Mouse (Mus musculus) limb, embryonic 14.5 days (tissue): ENCODE measurements around the gene Cwc25. TPM values are rescaled to one million over a fixed set of nuclear protein-coding genes. Genes with fewer than 3 reads are reported as not detected.
A peak's percentile ranks its signal among the peaks of the same experiment; 100 is the strongest.

Experiments
- ATAC-seq: fragments of 200-750 bp; cut with Nextera tagmentation; 2 replicates; pipeline ENCODE4 v1.8.0; 2017; ENCODE audit warnings: low read depth, moderate number of reproducible peaks, moderate TSS enrichment; ENCODE audit not compliant: low FRiP score
- DNase-seq: peaks from one replicate; pipeline ENCODE4 v3.0.0-alpha.2; 2015; ENCODE audit warnings: low spot score
- H3K27ac ChIP-seq: fragments of 300-500 bp; sonication (generic); replicated peaks from 2 replicates; pipeline ENCODE4 v1.5.1; 2014; ENCODE audit warnings: low read depth, mild to moderate bottlenecking, low read length, moderate library complexity, mixed read lengths
- H3K27me3 ChIP-seq: fragments of 300-500 bp; sonication (generic); 2 replicates; pipeline ENCODE4 v1.6.1; 2014; ENCODE audit warnings: low read length, mixed read lengths; ENCODE audit not compliant: control insufficient read depth, insufficient read depth
- H3K36me3 ChIP-seq: fragments of 300-500 bp; sonication (generic); 2 replicates; pipeline ENCODE4 v1.6.1; 2014; ENCODE audit warnings: mild to moderate bottlenecking, low read length, moderate library complexity, mixed read lengths; ENCODE audit not compliant: control insufficient read depth, insufficient read depth
- H3K4me1 ChIP-seq: fragments of 300-500 bp; sonication (generic); 2 replicates; pipeline ENCODE4 v1.6.1; 2014; ENCODE audit warnings: antibody characterized with exemption, low read length, mixed read lengths; ENCODE audit not compliant: control insufficient read depth, insufficient read depth
- H3K4me2 ChIP-seq: fragments of 300-500 bp; sonication (generic); replicated peaks from 2 replicates; pipeline ENCODE4 v1.6.1; 2014; ENCODE audit warnings: low read depth, mild to moderate bottlenecking, low read length, moderate library complexity; ENCODE audit not compliant: severe bottlenecking
- H3K4me3 ChIP-seq: fragments of 300-500 bp; sonication (generic); replicated peaks from 2 replicates; pipeline ENCODE4 v1.5.1; 2014; ENCODE audit warnings: low read length
- H3K9ac ChIP-seq: fragments of 300-500 bp; sonication (generic); 2 replicates; pipeline ENCODE4 v1.6.1; 2014; ENCODE audit warnings: mild to moderate bottlenecking, low read depth, low read length, moderate library complexity; ENCODE audit not compliant: severe bottlenecking
- H3K9me3 ChIP-seq: fragments of 300-500 bp; sonication (generic); 2 replicates; pipeline ENCODE4 v1.6.1; 2016; ENCODE audit warnings: low read length; ENCODE audit not compliant: control insufficient read depth
- POLR2A ChIP-seq: fragments of 200-500 bp; IDR thresholded peaks from 2 replicates; pipeline ENCODE4 v1.8.0; 2012; ENCODE audit warnings: inconsistent platforms, mild to moderate bottlenecking, moderate library complexity, borderline replicate concordance; ENCODE audit not compliant: insufficient read depth, insufficient read length; ENCODE audit errors: extremely low read depth
- WGBS: fragments of 180-500 bp; shearing (Covaris S2); extraction: QIAGEN DNeasy Blood & Tissue Kit; methylation state at CpG from one replicate; pipeline ENCODE4 v1.1.7; 2014; 5-methylcytosine and 5-hydroxymethylcytosine counted together
- polyA plus RNA-seq, 2 experiments: library from polyadenylated mRNA; depleted of rRNA in 1 of 2; stranded (reverse) in 1 of 2; unstranded in 1 of 2; fragments of >200 nt; fragmentation: Nextera tagmentation in 1 of 2; extraction: Ambion mirVana in 1 of 2; gene quantifications; 2 replicates each; pipeline versions ENCODE4 v1.2.1 to v1.2.3; 2012 to 2014

Gene Cwc25
- polyA plus RNA-seq, 2 experiments: 11.6 to 20.6 TPM

DNA sequence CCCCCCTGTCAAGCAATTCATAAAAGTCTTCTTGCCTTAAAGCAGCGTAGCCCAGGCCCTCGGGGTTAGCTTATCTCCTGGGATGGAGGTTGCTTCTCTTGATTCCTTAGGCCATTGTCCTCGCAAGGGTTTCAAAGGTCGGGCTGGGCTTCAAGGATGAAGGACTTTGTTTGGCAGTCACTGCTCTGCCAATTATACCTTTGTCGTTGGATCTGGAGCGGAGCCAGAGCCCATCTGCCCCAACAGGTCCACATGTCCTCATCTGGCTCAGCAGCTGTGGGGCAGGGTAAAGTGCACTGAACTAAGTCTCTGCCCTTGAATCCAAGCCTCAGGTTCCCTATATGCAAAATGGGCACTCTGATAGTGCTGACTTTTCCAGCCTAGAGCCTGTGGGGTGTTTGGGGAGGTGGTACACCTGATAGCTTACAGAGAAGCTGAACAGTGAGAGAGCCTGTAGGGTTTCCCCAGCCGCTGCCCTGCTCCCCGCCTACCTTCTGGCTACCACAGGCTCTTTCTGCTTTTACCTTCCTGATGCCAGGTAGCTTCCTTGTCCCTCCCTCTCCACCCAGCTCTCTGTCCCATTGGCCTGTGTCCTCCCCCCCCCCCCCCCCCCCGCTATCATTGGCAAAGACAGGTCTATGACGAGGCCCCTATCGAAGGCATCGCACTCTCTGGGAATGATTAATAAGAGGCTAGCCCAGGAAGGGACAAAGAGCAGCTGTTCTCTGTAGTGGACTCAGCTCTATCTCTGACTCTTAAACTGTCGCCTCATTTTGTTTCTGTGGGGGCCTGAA, 45.4 kb upstream of the Cwc25 start:
- Histone ChIP-seq H3K9me3 (no peaks in the 10 kb centered on the region), H3K27me3 (no peaks in the 10 kb centered on the region), H3K4me2 (no peak overlapping the region), H3K9ac (no peak overlapping the region), H3K4me1 (peaks cover 65% of the 10 kb centered on the region), H3K27ac (no peak overlapping the region), H3K4me3 (no peak overlapping the region), H3K36me3 (peaks cover 83% of the 10 kb centered on the region)
- TF ChIP-seq POLR2A: no peak
- ATAC-seq: no peak
- WGBS: 50% methylated on average over 9 of the region's 13 CpGs
- no peak for DNase-seq

DNA sequence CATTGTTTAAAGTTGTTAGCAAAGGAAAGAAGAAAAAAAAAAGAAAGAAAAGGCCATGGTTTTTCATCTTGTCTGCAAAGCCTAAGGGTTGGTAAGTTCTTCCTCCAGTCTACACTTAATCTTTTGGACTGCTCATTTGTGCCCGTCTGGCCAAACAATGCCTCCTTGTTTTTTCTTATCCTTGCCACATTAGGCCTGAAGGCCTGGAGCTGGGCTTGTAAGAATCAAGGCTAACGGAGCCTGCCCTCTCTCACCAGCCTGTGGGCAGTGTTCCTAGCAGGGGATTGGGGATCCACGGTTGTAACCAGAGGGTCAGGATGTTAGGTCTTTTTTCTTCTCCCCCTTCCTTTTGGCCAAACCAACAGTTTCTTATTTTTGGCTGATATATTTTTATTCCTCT, 44.6 kb upstream of the Cwc25 start:
- Histone ChIP-seq H3K9ac (no peak overlapping the region), H3K27me3 (no peaks in the 10 kb centered on the region), H3K4me2 (no peak overlapping the region), H3K36me3 (peaks cover 78% of the 10 kb centered on the region), H3K4me1 (peaks cover 73% of the 10 kb centered on the region), H3K4me3 (no peak overlapping the region), H3K27ac (no peak overlapping the region), H3K9me3 (no peaks in the 10 kb centered on the region)
- no peak for TF ChIP-seq POLR2A
- no peak for ATAC-seq
- 43% methylated on average over 3 of the region's 3 CpGs for WGBS
- DNase-seq: no peak

DNA sequence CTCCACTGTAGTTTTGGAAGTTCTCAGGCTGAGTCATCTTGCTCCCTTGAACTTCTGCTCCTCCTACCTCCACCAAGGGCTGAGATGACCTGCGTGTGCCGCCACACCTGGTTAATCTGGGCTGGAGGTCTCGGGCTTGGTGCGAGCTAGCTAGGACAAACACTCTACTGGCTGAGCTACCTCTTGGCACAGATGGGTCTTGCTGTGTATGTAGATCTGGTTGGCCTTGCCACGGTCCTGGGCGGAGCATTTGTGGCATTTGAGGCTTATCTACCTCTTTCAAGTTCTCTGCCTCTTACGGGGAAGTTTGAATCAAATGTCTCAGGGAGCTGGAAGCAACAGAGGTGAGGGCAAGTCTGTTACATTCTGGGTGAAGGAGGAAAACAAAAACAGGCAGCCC, 44.0 kb upstream of the Cwc25 start:
- H3K9ac ChIP-seq: no peak overlapping the region
- no peak for TF ChIP-seq POLR2A
- peaks cover 74% of the 10 kb centered on the region for H3K4me1 ChIP-seq
- DNase-seq (no peak), ATAC-seq (no peak)
- no peak overlapping the region for H3K4me2 ChIP-seq
- no peak overlapping the region for H3K4me3 ChIP-seq
- H3K27me3 ChIP-seq: no peaks in the 10 kb centered on the region
- H3K9me3 ChIP-seq: no peaks in the 10 kb centered on the region
- H3K36me3 ChIP-seq: peaks cover 72% of the 10 kb centered on the region
- no peak overlapping the region for H3K27ac ChIP-seq
- 76% methylated on average over 7 of the region's 7 CpGs for WGBS

DNA sequence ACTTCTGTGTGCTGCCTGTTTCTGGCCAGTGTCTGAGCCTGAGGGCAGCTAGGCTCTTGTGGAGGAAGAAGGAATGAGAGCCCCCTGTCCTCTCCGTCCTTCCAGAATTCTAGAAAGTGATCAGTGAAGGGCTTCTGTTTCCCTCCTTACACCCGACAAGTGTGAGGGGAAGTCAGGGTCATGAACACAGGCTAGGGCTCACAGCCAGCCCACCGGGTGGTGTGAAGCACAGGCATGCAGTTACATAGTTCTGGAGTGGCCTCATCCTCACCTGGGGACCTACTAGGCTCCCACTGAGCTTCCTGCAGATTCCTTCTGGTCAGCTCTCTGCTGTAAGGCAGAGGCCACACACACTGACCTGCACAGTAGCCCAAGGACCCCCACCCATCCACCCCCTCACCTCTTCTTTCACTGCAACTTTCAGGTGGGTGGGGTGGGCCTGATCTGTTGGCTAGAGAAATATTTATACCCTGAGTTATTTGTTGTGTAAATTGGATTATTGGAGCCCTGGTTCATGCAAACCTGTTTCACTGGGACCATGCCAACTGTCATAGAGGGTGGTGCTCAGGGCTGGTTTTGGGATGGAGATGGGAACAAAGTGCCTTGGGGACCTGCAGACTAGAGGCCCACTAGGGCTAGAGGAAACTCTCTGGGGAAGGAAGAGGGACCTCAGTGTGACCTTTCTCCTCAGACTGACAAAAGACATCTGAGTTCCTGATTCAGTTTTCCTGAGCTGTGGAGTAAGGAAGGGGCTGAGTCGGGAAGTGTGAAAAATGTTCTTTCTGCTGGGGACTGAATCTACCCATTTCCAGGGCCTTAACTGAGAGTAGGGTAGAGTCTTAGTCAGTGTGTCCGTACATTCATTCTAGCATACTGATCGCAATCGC, 43.1 kb upstream of the Cwc25 start:
- TF ChIP-seq POLR2A: no peak
- Histone ChIP-seq H3K27me3 (no peaks in the 10 kb centered on the region), H3K36me3 (peaks cover 63% of the 10 kb centered on the region), H3K27ac (0 out of 2 replicates have a peak overlapping the region, but pooled peaks have one; percentile 5), H3K4me2 (no peak overlapping the region), H3K9ac (no peak overlapping the region), H3K4me1 (peaks cover 81% of the 10 kb centered on the region), H3K9me3 (no peaks in the 10 kb centered on the region), H3K4me3 (no peak overlapping the region)
- ATAC-seq: 0 out of 2 replicates have a peak, but pooled peaks have one; percentile 21
- 67% methylated on average over 7 of the region's 7 CpGs for WGBS
- DNase-seq: peak; percentile 25

DNA sequence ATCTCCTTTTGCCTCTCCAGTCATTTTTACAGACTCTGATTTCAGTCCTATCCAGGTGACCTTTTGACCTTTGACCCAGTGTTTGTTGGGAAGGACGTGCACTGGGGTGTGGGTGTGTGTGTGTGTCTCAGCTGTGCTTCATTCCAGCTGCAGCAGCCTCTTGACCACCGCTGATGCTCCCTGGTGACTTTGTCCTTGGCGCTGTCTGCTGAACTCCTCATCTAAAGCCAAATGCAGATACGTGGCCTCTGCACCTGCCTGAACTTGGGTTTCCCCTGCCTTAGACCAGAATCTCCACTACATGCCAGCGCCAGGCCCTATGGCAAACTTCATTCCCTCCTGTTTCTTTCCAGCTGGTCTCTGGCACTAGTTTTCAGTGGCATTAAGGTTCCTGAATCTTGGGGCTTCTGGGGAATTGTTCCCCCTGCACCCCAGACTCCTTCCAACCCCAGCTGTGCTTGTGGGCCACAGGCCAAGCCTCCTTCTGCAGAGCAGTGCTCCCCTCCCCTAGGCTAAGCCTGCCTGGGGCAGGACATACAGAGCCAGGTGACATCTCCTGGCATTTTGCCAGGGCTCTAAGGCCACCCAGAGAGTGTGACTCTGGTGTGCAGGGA, 42.4 kb upstream of the Cwc25 start:
- DNase-seq (peak; percentile 66), ATAC-seq (peak; percentile 27; the same call in 1 of the 2 replicates)
- H3K4me1 ChIP-seq: peaks cover 88% of the 10 kb centered on the region
- H3K36me3 ChIP-seq: peaks cover 59% of the 10 kb centered on the region
- no peak overlapping the region for H3K4me3 ChIP-seq
- H3K4me2 ChIP-seq: no peak overlapping the region
- no peak for TF ChIP-seq POLR2A
- H3K27me3 ChIP-seq: no peaks in the 10 kb centered on the region
- 0 out of 2 replicates have a peak overlapping the region, but pooled peaks have one; percentile 5 for H3K27ac ChIP-seq
- 47% methylated on average over 5 of the region's 5 CpGs for WGBS
- H3K9me3 ChIP-seq: no peaks in the 10 kb centered on the region
- no peak overlapping the region for H3K9ac ChIP-seq
